Mouse (Mus musculus): ENCODE data around the gene Mgat5. TPM values are rescaled to one million over a fixed set of nuclear protein-coding genes. Genes with fewer than 3 reads are reported as not detected.

Mgat5 gene
- total and polyA plus RNA-seq, 2 experiments from 2014 or later, result 2.1 to 11.2 TPM

- H3K4me3 ChIP-seq (ENCODE audit: low read depth, low read length), result 0 out of 2 replicates have a peak overlapping the region, but pooled peaks have one; percentile 8
- WGBS, result 64% methylated on average over 15 of the region's 15 CpGs
- peak overlapping the region; percentile 39 for H3K4me2 ChIP-seq (ENCODE audit: low read depth, low read length)
- H3K36me3 ChIP-seq (replicated peaks; ENCODE audit: control insufficient read depth, insufficient read depth, low read length), result no peaks in the 10 kb centered on the region
- DNase-seq (ENCODE audit: low spot score) (no peak), ATAC-seq (ENCODE audit: insufficient read depth, low read depth) (no peak; the same call in 1 of the 2 replicates)
- H3K9me3 ChIP-seq (replicated peaks; ENCODE audit: control insufficient read depth, low read length), result no peaks in the 10 kb centered on the region
- H3K27ac ChIP-seq (ENCODE audit: low read depth), result peak overlapping the region; percentile 68
- H3K4me1 ChIP-seq (ENCODE audit: control insufficient read depth, insufficient read depth), result peaks cover 48% of the 10 kb centered on the region
- H3K27me3 ChIP-seq (ENCODE audit: control insufficient read depth, insufficient read depth, low read length), result no peaks in the 10 kb centered on the region
- H3K9ac ChIP-seq (replicated peaks; ENCODE audit: low read depth, low read length), result no peak overlapping the region
- TF ChIP-seq CTCF (IDR thresholded peaks at IDR 0.05; ENCODE audit: low read depth) (no peak), EP300 (IDR thresholded peaks at IDR 0.05; ENCODE audit: low read depth) (no peak)
Observed at GRCm38 (mm10) chr1:127242151-127242887, 37.5 kb downstream of the Mgat5 start.

DNA sequence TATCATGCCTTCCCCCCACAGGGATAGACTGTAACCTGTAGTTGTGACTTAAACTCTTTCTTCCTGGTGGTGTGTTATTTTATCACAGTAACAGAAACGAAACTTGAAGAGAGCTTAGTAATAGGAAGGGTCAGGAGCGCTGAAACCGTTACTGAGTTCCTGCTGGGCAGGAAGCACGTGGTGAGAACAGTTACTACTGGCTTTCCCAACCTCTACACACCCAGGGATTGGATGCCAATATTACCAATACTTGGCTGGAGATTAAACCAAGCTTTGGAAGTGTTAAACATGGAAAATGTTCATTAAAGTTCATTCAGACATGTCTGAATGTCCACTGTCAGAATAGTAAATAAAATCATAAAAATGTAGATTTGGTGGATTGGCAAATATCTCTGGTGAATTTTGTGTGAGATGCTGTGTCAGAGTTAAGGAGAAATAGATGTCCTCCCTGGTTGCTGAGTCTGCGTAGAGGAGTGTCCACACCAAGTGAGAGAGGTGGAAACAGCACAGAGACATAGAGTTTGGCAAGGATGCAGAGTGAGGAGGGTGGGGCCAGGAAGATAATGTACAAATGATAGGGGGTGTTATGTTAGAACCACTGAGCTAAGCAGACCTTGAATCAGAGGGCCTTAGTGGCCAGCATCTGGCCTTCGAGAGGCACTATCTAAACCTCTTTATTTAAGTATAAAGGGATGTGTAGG, 38.2 kb downstream of the Mgat5 start:
- TF ChIP-seq CTCF (IDR thresholded peaks at IDR 0.05; ENCODE audit: low read depth) (no peak), EP300 (IDR thresholded peaks at IDR 0.05; ENCODE audit: low read depth) (no peak)
- WGBS, result 47% methylated on average over 6 of the region's 6 CpGs
- H3K9ac ChIP-seq (replicated peaks; ENCODE audit: low read depth, low read length), result no peak overlapping the region
- H3K36me3 ChIP-seq (replicated peaks; ENCODE audit: control insufficient read depth, insufficient read depth, low read length), result no peaks in the 10 kb centered on the region
- no peak for ATAC-seq (ENCODE audit: insufficient read depth, low read depth)
- H3K27me3 ChIP-seq (ENCODE audit: control insufficient read depth, insufficient read depth, low read length), result no peaks in the 10 kb centered on the region
- DNase-seq (ENCODE audit: low spot score), result no peak
- peaks cover 48% of the 10 kb centered on the region for H3K4me1 ChIP-seq (ENCODE audit: control insufficient read depth, insufficient read depth)
- H3K4me2 ChIP-seq (ENCODE audit: low read depth, low read length), result peak overlapping the region; percentile 39; the same call in 1 of the 2 replicates
- peak overlapping the region; percentile 68 for H3K27ac ChIP-seq (ENCODE audit: low read depth)
- no peaks in the 10 kb centered on the region for H3K9me3 ChIP-seq (replicated peaks; ENCODE audit: control insufficient read depth, low read length)
- H3K4me3 ChIP-seq (ENCODE audit: low read depth, low read length), result 0 out of 2 replicates have a peak overlapping the region, but pooled peaks have one; percentile 8

- Histone ChIP-seq H3K9me3 (replicated peaks; ENCODE audit: control insufficient read depth, low read length) (no peaks in the 10 kb centered on the region), H3K27me3 (ENCODE audit: control insufficient read depth, insufficient read depth, low read length) (no peaks in the 10 kb centered on the region), H3K4me1 (ENCODE audit: control insufficient read depth, insufficient read depth) (peaks cover 44% of the 10 kb centered on the region), H3K36me3 (replicated peaks; ENCODE audit: control insufficient read depth, insufficient read depth, low read length) (no peaks in the 10 kb centered on the region), H3K9ac (replicated peaks; ENCODE audit: low read depth, low read length) (no peak overlapping the region), H3K4me2 (ENCODE audit: low read depth, low read length) (no peak overlapping the region), H3K4me3 (ENCODE audit: low read depth, low read length) (no peak overlapping the region), H3K27ac (ENCODE audit: low read depth) (no peak overlapping the region)
- TF ChIP-seq CTCF (IDR thresholded peaks at IDR 0.05; ENCODE audit: low read depth) (no peak), EP300 (IDR thresholded peaks at IDR 0.05; ENCODE audit: low read depth) (no peak)
- DNase-seq (ENCODE audit: low spot score), result no peak
- no peak for ATAC-seq (ENCODE audit: insufficient read depth, low read depth)
- 73% methylated on average over 11 of the region's 11 CpGs for WGBS
Observed at GRCm38 (mm10) chr1:127244054-127244770, 39.4 kb downstream of the Mgat5 start.

DNA sequence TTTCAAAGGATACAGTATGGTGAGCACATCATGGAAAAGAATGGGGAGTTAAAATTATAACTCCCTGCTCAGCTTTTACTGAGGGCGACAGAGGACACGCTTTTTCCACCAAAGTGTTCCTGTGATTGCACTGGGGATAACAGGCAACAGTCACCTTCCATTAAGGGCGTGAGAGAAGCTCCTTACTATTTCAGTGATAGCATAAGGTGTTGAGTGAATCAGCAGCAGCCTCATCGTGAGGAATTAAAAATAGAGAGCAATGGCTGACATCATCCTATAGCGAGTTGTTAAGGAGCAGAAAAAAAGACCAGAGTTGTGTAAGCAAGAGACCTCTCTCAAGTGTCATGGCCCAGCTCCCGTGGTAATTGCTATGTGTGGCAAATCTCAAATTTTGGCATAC, 41.3 kb downstream of the Mgat5 start:
- DNase-seq (ENCODE audit: low spot score) (no peak), ATAC-seq (ENCODE audit: insufficient read depth, low read depth) (0 out of 2 replicates have a peak, but pooled peaks have one; percentile 9)
- TF ChIP-seq EP300 (IDR thresholded peaks at IDR 0.05; ENCODE audit: low read depth) (no peak), CTCF (IDR thresholded peaks at IDR 0.05; ENCODE audit: low read depth) (no peak)
- WGBS, result 21% methylated on average over 6 of the region's 6 CpGs
- Histone ChIP-seq H3K4me2 (ENCODE audit: low read depth, low read length) (no peak overlapping the region), H3K27ac (ENCODE audit: low read depth) (peak overlapping the region; percentile 38; the same call in 1 of the 2 replicates), H3K9me3 (replicated peaks; ENCODE audit: control insufficient read depth, low read length) (no peaks in the 10 kb centered on the region), H3K4me3 (ENCODE audit: low read depth, low read length) (no peak overlapping the region), H3K36me3 (replicated peaks; ENCODE audit: control insufficient read depth, insufficient read depth, low read length) (no peaks in the 10 kb centered on the region), H3K4me1 (ENCODE audit: control insufficient read depth, insufficient read depth) (peaks cover 48% of the 10 kb centered on the region), H3K9ac (replicated peaks; ENCODE audit: low read depth, low read length) (no peak overlapping the region), H3K27me3 (ENCODE audit: control insufficient read depth, insufficient read depth, low read length) (no peaks in the 10 kb centered on the region)

DNA sequence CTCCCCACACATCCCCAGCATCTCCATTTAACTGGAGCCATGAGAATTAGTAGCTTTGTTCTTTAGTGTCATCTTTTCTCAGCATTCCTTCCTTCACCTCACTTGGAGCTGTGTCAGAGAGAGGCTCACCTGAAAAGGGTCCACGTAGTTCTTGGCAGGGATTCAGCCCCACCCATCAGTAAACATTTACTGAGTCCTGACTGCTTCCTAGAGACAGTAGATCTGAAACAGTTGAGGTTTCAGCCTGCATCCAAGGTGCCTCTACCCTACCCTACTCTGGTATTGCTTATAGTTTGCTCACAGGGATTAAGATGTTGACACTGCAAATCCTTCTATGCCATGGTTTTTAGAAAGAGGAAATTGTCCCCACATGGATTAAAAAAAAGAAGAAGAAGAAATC, 43.6 kb downstream of the Mgat5 start:
- WGBS, result 68% methylated on average over 1 of the region's 1 CpGs
- Histone ChIP-seq H3K9ac (replicated peaks; ENCODE audit: low read depth, low read length) (no peak overlapping the region), H3K4me2 (ENCODE audit: low read depth, low read length) (no peak overlapping the region), H3K4me1 (ENCODE audit: control insufficient read depth, insufficient read depth) (peaks cover 38% of the 10 kb centered on the region), H3K4me3 (ENCODE audit: low read depth, low read length) (no peak overlapping the region), H3K36me3 (replicated peaks; ENCODE audit: control insufficient read depth, insufficient read depth, low read length) (no peaks in the 10 kb centered on the region), H3K27ac (ENCODE audit: low read depth) (no peak overlapping the region), H3K27me3 (ENCODE audit: control insufficient read depth, insufficient read depth, low read length) (no peaks in the 10 kb centered on the region), H3K9me3 (replicated peaks; ENCODE audit: control insufficient read depth, low read length) (no peaks in the 10 kb centered on the region)
- no peak for DNase-seq (ENCODE audit: low spot score)
- no peak for ATAC-seq (ENCODE audit: insufficient read depth, low read depth)
- TF ChIP-seq CTCF (IDR thresholded peaks at IDR 0.05; ENCODE audit: low read depth) (no peak), EP300 (IDR thresholded peaks at IDR 0.05; ENCODE audit: low read depth) (no peak)

All from heart, postnatal 0 days (tissue).